Mouse (Mus musculus) cortical plate, adult 2 months (tissue): ENCODE measurements around the gene Gm37240.

Experiments used
- CTCF ChIP-seq: fragments of 200-500 bp; IDR thresholded peaks from 2 replicates; pipeline ENCODE4 v1.5.1; 2011; ENCODE audit warnings: mild to moderate bottlenecking, control low read depth, low read length; ENCODE audit not compliant: insufficient read depth; ENCODE audit errors: extremely low read depth
- POLR2A ChIP-seq: fragments of 200-500 bp; IDR thresholded peaks from 2 replicates; pipeline ENCODE4 v1.6.1; 2011; ENCODE audit warnings: mild to moderate bottlenecking, low read length, control low read depth; ENCODE audit not compliant: insufficient read depth; ENCODE audit errors: extremely low read depth

GRCm38 (mm10) chr3:84744707-84745106, 1142.6 kb downstream of the Gm37240 start:
- TF ChIP-seq CTCF: no peak
- no peak for TF ChIP-seq POLR2A
